Mouse (Mus musculus) heart, embryonic 10.5 days (tissue): ENCODE measurements around the gene Pakap. TPM values are rescaled to one million over a fixed set of nuclear protein-coding genes. Genes with fewer than 3 reads are reported as not detected.

Source experiments
- DNase-seq: peaks from one replicate; pipeline ENCODE4 v3.0.0-alpha.2; 2017; ENCODE audit warnings: low spot score
- H3K27ac ChIP-seq: fragments of 300-500 bp; sonication (generic); 2 replicates; pipeline ENCODE4 v1.5.1; 2016; ENCODE audit warnings: mild to moderate bottlenecking
- H3K27me3 ChIP-seq: fragments of 300-500 bp; sonication (generic); 2 replicates; pipeline ENCODE4 v1.6.1; 2016; ENCODE audit warnings: mild to moderate bottlenecking; ENCODE audit not compliant: poor library complexity, insufficient read depth, severe bottlenecking
- H3K36me3 ChIP-seq: fragments of 300-500 bp; sonication (generic); 2 replicates; pipeline ENCODE4 v1.6.1; 2016; ENCODE audit warnings: mild to moderate bottlenecking, moderate library complexity
- H3K4me1 ChIP-seq: fragments of 300-500 bp; sonication (generic); 2 replicates; pipeline ENCODE4 v1.6.1; 2016; ENCODE audit warnings: mild to moderate bottlenecking
- H3K4me3 ChIP-seq: fragments of 300-500 bp; sonication (generic); 2 replicates; pipeline ENCODE4 v1.5.1; 2016; ENCODE audit warnings: mild to moderate bottlenecking, moderate library complexity
- H3K9me3 ChIP-seq: fragments of 300-500 bp; sonication (generic); 2 replicates; pipeline ENCODE4 v1.6.1; 2016; ENCODE audit warnings: mild to moderate bottlenecking, moderate library complexity
- WGBS: fragments of 180-500 bp; shearing (Covaris S2); methylation state at CpG from one replicate; pipeline ENCODE4 v1.1.7; 2016; 5-methylcytosine and 5-hydroxymethylcytosine counted together
- polyA plus RNA-seq: library from polyadenylated mRNA; unstranded; fragments of >200 nt; fragmentation: Nextera tagmentation; extraction: Ambion mirVana; gene quantifications from 2 replicates; pipeline ENCODE4 v1.2.1, GENCODE M21; 2016

Pakap gene
- polyA plus RNA-seq, 1 experiment from 2014 or later: 53.0 TPM

DNA sequence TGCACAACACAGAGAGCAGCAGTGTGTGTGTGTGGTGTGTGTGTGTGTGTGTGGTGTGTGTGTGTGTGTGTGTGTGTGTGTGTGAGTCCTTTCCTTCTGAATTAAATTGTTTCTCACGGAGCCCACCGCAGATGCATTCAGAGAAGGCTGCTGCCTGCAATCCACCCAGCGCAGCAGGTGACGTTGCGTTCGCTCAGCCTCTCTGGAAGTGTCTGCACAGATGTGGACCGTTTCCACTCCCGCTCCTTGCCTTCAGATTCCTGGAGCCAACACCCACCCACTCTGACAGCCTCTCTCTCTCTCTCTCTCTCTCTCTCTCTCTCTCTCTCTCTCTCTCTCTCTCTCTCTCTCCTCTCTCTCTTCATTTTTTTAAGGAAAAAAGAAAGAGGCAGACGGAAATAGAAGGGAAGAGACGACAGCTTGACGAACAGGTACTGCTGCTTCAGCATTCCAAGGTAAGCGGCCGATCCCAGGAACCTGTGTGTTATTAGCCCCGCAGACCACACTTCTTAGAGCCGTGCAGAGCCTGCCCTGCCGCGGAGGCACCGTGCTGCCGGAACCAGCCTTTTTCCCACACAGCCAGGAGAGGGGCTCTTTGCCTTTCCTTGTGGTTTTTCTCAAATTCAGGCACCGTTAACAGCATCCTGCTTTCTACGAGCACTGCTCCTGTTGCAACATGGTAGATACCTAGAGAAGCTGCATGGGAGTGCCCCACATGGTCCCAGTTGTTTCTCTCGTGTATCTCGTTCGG, 69.8 kb downstream of the Pakap start:
- H3K4me3 ChIP-seq: peak overlapping the region; percentile 32
- no peaks in the 10 kb centered on the region for H3K27me3 ChIP-seq
- peak overlapping the region; percentile 67 for H3K27ac ChIP-seq

DNA sequence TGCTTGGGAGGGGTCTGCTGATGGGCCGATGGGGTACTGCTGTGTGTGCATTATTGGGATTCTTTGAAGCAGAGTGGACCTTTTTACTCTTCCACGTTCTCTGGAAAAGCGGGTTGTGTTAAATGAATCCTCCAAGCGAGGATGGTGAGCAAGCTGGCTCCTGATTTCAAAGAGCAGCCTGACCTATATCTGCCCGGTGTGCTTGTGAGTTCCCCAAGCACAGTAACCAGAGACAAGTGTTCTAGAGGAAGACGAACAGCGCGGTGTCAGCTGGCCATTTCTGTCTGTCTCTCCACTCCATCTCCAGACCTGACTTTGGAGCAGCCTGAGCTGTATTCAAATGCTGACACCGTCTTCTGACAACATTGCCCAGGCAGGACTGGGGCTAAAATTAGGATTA, 71.0 kb downstream of the Pakap start:
- DNase-seq: no peak
- Histone ChIP-seq H3K27me3 (no peaks in the 10 kb centered on the region), H3K36me3 (peaks cover 8% of the 10 kb centered on the region), H3K4me1 (peaks cover 63% of the 10 kb centered on the region), H3K9me3 (no peaks in the 10 kb centered on the region), H3K27ac (no peak overlapping the region), H3K4me3 (no peak overlapping the region)
- WGBS: 70% methylated on average over 9 of the region's 9 CpGs

More for the DNA sequence above, 69.8 kb downstream of the Pakap start:
- WGBS: 43% methylated on average over 24 of the region's 24 CpGs
- DNase-seq: no peak
- Histone ChIP-seq H3K9me3 (no peaks in the 10 kb centered on the region), H3K4me1 (peaks cover 74% of the 10 kb centered on the region), H3K36me3 (peaks cover 6% of the 10 kb centered on the region; the same call in 1 of the 2 replicates)

DNA sequence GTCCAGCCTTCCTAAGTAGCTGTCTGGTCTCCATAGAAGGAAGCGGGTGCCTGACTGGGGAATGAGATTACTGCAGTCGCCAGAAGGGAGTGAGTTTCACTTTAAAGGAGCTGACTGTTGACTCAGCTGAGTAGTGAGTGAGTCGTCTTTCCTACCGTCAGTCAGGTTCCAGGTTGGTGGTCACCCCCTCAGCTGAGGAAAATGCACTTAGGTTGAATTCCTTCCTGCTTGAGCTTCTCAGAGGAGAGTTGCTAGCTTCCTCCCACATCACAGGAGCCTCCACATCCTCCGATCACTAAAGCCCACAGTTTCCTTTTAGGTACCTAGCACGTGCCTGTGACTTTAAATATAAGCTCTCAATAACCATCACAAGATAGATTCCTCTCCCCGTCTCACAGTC, 72.2 kb downstream of the Pakap start:
- Histone ChIP-seq H3K36me3 (peaks cover 21% of the 10 kb centered on the region), H3K27ac (peak overlapping the region; percentile 29; the same call in 1 of the 2 replicates), H3K27me3 (no peaks in the 10 kb centered on the region), H3K9me3 (no peaks in the 10 kb centered on the region), H3K4me3 (no peak overlapping the region), H3K4me1 (peaks cover 51% of the 10 kb centered on the region)
- whole genome bisulfite sequencing: 26% methylated on average over 7 of the region's 7 CpGs
- DNase-seq: no peak

DNA sequence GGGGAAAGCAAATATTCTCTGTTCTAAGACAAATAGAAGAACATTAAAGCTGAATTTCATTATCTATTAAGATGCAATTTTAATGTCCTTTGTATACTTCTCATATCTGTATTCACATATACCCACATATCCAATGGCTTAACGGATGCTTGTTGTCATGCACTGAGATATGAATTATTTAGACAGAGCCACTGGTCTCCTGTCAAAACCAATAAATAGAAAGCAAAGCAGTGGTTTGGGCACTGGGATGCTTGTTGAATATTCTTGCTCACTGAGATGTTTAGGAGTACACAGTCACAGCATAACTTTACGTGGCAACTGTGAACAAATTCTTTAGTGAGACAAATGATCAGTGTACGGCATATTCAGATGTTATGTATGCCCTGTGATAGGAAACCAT, 73.0 kb downstream of the Pakap start:
- H3K36me3 ChIP-seq: peaks cover 29% of the 10 kb centered on the region
- H3K4me3 ChIP-seq: no peak overlapping the region
- WGBS: 83% methylated on average over 3 of the region's 3 CpGs
- no peaks in the 10 kb centered on the region for H3K27me3 ChIP-seq
- no peak for DNase-seq
- no peak overlapping the region for H3K27ac ChIP-seq
- no peaks in the 10 kb centered on the region for H3K9me3 ChIP-seq
- peaks cover 44% of the 10 kb centered on the region for H3K4me1 ChIP-seq

DNA sequence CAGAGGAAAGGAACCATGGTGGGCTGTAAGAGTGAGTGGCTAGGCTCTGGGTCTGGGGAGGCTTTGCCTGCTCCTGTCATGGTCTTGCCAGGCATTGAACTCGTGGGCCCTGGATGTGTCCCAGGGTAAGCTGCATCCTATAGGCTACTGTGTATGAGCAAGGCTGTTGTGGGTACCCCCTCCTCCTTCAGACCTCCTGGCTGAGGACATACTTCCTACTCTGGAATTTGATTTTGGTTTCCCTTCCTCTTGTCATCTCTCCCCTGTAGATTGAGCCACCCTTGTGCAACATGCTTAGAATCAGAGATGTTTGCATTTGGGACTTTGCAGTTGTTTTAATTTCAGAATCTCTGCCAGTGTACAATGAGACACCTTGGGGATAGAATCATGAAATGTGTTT, 83.0 kb downstream of the Pakap start:
- H3K27ac ChIP-seq: no peak overlapping the region
- DNase-seq: no peak
- peaks cover 77% of the 10 kb centered on the region for H3K36me3 ChIP-seq

DNA sequence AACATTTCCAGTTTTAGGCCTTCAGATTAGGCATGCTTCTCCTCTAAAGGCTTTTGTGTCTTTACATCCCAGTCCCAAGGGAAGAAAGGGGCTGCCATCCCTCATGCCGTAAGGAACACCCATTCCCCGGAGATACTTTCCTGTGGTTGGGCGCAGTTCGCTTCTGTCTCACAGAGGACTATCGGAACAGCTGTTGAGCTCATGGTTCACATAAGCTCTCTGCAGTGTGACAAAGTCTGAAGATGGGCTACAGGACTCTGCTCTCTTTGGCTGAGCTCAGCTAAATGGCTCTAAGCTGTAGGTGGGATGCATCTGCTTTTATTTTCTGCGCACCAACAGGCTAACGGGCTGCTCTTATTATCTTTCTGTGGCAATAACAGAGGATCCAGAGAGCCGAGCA, 83.6 kb downstream of the Pakap start:
- no peak overlapping the region for H3K27ac ChIP-seq
- 84% methylated on average over 8 of the region's 8 CpGs for WGBS
- H3K27me3 ChIP-seq: no peaks in the 10 kb centered on the region
- H3K4me1 ChIP-seq: peaks cover 5% of the 10 kb centered on the region; the same call in 1 of the 2 replicates
- H3K36me3 ChIP-seq: peaks cover 80% of the 10 kb centered on the region
- no peaks in the 10 kb centered on the region for H3K9me3 ChIP-seq
- H3K4me3 ChIP-seq: no peak overlapping the region
- DNase-seq: no peak

More for the DNA sequence above, 83.0 kb downstream of the Pakap start:
- Histone ChIP-seq H3K4me1 (peaks cover 5% of the 10 kb centered on the region; the same call in 1 of the 2 replicates), H3K27me3 (no peaks in the 10 kb centered on the region), H3K9me3 (no peaks in the 10 kb centered on the region), H3K4me3 (no peak overlapping the region)
- WGBS: 80% methylated on average over 1 of the region's 1 CpGs

DNA sequence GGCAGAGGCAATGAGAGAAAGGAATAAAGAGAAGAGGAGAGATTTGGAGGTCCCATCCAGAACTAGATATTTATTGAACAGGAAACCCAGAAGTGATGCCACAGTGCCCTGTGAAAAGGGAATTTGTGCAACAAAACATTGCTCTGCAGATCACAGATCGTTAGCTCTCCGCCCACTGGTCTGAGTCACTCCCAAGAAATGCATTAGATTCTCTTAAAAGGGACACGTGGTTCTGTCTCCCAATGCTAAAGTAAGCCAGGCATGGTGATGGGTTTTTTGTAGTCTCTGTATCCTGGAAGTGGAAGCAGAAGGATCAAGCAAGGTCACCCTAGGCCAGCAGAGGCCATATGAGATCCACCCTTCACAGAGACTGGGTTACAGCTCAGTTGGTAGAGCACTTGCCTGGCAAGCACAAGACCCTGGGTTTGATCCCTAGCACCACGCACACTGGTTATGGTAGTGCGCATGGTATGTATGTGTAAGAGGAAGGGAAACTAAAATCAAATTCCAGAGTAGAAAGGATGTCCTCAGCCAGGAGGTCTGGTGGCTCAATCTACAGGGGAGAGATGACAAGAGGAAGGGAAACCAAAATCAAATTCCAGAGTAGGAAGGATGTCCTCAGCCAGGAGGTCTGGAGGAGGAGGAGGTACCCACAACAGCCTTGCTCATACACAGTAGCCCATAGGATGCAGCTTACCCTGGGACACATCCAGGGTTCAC, 84.4 kb downstream of the Pakap start:
- peaks cover 88% of the 10 kb centered on the region for H3K36me3 ChIP-seq
- 74% methylated on average over 5 of the region's 5 CpGs for WGBS
- no peak overlapping the region for H3K27ac ChIP-seq
- no peaks in the 10 kb centered on the region for H3K27me3 ChIP-seq
- no peak for DNase-seq
- H3K4me3 ChIP-seq: no peak overlapping the region
- H3K9me3 ChIP-seq: no peaks in the 10 kb centered on the region
- peaks cover 5% of the 10 kb centered on the region; the same call in 1 of the 2 replicates for H3K4me1 ChIP-seq

DNA sequence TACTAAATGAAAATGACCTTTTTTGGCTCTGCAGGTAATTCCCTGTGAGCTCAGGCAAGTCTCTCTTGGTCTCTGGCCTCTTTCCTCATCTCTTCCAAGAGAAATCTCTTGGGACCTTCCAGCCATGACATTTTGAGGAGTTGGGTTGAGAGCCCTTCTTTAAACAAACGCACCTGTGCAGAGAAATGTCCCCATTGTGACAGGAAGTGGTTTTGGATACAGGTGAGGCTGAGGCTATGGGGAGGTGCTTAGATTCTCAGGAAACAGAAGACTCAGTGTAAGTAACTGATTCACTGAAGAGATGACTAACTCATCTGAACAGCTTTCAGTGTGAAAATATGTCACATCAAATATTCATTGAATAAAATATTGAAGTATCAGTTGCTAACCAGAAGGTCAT, 88.0 kb downstream of the Pakap start:
- H3K36me3 ChIP-seq: peaks cover 69% of the 10 kb centered on the region

DNA sequence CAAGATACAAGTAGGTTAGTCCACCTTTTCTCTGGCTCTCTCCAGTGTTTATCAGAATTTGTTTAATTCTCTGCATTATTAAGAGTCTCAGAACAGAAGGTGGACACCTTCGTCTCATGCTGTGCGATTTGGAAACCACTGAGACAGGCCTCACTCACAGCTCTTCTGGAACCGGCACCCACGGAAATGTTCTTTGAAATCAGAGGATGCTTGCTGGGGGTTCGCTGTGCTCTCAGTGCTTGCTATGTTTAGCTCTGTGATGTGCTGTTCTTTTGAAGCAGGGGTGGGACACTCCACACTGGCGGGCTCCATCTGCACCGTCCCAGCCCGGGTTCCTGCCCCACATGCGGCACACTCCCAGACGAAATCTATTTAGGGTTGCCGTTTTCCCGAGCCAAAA, 88.4 kb downstream of the Pakap start:
- Histone ChIP-seq H3K4me3 (no peak overlapping the region), H3K27ac (no peak overlapping the region), H3K27me3 (no peaks in the 10 kb centered on the region), H3K36me3 (peaks cover 69% of the 10 kb centered on the region), H3K4me1 (peaks cover 15% of the 10 kb centered on the region), H3K9me3 (no peaks in the 10 kb centered on the region)
- WGBS: 78% methylated on average over 12 of the region's 12 CpGs
- DNase-seq: no peak

More for the DNA sequence above, 88.0 kb downstream of the Pakap start:
- DNase-seq: no peak
- H3K4me1 ChIP-seq: peaks cover 14% of the 10 kb centered on the region
- H3K27ac ChIP-seq: no peak overlapping the region
- WGBS: 82% methylated on average over 1 of the region's 1 CpGs
- H3K9me3 ChIP-seq: no peaks in the 10 kb centered on the region
- no peaks in the 10 kb centered on the region for H3K27me3 ChIP-seq
- no peak overlapping the region for H3K4me3 ChIP-seq

DNA sequence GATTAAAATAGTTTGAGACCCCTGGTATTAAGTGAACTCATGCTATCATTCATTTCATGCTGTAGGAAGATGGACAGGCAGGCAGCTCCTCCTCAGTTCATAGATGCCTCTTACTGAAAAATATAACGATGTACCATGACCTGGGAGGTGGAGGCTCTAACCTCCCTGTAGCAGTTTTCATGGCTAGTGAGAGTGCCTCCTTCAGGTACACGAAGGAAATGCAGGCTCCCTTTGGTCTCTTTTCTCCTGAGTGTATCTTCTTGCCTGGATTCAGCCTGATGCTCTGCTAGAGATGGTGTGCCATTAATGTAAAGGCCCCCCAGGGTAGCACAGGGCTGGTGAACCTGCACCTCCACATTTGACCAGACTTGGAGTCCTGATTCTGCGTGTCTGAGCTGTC, 88.9 kb downstream of the Pakap start:
- Histone ChIP-seq H3K27ac (no peak overlapping the region), H3K4me3 (no peak overlapping the region), H3K9me3 (no peaks in the 10 kb centered on the region), H3K27me3 (no peaks in the 10 kb centered on the region), H3K36me3 (peaks cover 64% of the 10 kb centered on the region), H3K4me1 (peaks cover 15% of the 10 kb centered on the region)
- WGBS: 84% methylated on average over 3 of the region's 3 CpGs
- DNase-seq: no peak

DNA sequence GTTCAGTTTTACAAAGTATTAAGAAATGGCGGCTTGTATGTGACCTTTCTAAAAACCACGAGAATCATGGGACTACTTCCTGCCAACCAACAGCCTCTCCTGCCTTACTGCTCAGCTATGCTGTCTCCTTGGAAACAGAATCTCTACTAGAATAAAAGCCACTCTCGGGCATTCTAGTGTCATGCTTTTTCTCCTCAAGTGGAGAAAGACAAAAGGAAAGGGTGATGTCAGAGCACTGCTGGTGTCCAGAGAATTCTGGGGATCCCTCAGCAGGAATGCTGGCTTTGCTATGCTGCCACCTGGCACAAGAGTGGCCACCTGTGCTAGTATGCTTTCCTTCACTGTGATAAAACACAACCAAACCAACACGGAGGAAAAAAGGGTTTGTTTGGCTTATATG, 92.5 kb downstream of the Pakap start:
- peaks cover 50% of the 10 kb centered on the region for H3K36me3 ChIP-seq
- no peaks in the 10 kb centered on the region for H3K9me3 ChIP-seq
- no peaks in the 10 kb centered on the region for H3K27me3 ChIP-seq
- DNase-seq: no peak
- peak overlapping the region; percentile 42; the same call in 1 of the 2 replicates for H3K27ac ChIP-seq
- WGBS: 31% methylated on average over 4 of the region's 4 CpGs
- H3K4me1 ChIP-seq: peaks cover 15% of the 10 kb centered on the region
- no peak overlapping the region for H3K4me3 ChIP-seq

DNA sequence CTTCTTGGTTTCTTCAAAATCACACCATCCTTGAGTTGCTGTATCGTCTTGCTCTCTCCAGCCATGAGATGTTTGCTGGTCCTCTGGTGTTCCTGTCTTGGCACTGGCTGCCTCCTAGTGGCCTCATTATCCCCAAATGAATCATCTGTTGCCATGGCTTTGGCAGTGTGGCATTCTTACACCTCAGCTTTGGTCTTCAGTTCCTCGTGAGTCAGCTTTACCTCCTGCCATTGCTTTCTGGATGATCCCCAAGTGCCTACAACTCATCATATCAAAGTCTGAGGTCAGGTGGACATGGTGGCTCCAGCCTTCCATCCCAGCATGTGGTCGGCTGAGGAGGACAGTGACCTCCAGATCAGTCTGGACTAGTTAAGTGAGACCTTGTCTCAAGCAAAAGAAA, 98.1 kb downstream of the Pakap start:
- H3K27me3 ChIP-seq: no peaks in the 10 kb centered on the region
- DNase-seq: no peak
- H3K9me3 ChIP-seq: no peaks in the 10 kb centered on the region
- peaks cover 29% of the 10 kb centered on the region for H3K36me3 ChIP-seq
- H3K4me1 ChIP-seq: peaks cover 32% of the 10 kb centered on the region
- no peak overlapping the region for H3K4me3 ChIP-seq
- H3K27ac ChIP-seq: no peak overlapping the region
- 78% methylated on average over 3 of the region's 3 CpGs for WGBS

DNA sequence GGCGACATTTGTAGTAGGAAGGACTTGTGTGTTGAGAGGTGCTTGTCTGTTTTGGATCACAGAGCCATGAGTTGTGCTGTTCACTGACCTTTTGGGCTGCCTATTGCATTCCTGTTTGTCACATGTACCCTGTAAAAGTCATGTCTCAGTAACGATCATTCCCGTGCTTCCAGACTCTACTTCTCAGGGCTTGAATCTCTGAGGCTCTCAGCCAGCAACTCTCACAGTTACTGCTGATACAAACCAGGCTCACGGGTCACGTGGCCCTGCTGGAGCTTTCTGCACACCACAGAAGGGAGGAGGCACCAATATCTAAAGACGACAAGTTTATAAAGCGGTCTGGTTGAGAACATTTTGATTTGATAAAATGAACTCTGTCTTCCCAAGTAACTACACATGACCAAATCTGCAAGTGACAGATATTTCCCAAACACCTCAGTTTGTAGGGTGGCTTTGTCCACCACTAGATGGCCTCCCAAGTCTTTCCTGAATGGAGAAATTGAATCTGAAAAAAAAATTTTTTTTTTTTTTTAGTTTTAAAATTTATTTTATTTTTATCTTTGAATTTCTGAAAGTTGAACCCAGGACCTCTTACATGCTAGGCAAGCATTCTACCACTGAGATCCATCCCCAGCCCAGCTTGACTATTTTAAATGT, 103.0 kb downstream of the Pakap start:
- WGBS: 20% methylated on average over 7 of the region's 7 CpGs
- H3K4me1 ChIP-seq: peaks cover 66% of the 10 kb centered on the region
- DNase-seq: peak; percentile 87
- H3K27ac ChIP-seq: peak overlapping the region; percentile 48
- no peaks in the 10 kb centered on the region for H3K9me3 ChIP-seq
- H3K4me3 ChIP-seq: no peak overlapping the region
- H3K36me3 ChIP-seq: peaks cover 8% of the 10 kb centered on the region; the same call in 1 of the 2 replicates
- no peaks in the 10 kb centered on the region for H3K27me3 ChIP-seq
